Mouse (Mus musculus) intestine, embryonic 14.5 days (tissue): ENCODE results near the gene Birc7. TPM values are rescaled to one million over a fixed set of nuclear protein-coding genes. Genes with fewer than 3 reads are reported as not detected.

ENCODE experiments used
- ATAC-seq: fragments of 200-750 bp; cut with Nextera tagmentation; replicated peaks from 2 replicates; pipeline ENCODE4 v1.8.0; 2017; ENCODE audit warnings: low read depth, moderate number of reproducible peaks, moderate TSS enrichment, moderate library complexity; ENCODE audit not compliant: low FRiP score, low TSS enrichment
- DNase-seq: peaks from one replicate; pipeline ENCODE4 v3.0.0-alpha.2; 2018; ENCODE audit warnings: low spot score
- H3K27ac ChIP-seq: fragments of 300-500 bp; sonication (generic); 2 replicates; pipeline ENCODE4 v1.5.1; 2014; ENCODE audit warnings: low read depth, mild to moderate bottlenecking, control low read depth
- H3K27me3 ChIP-seq: fragments of 300-500 bp; sonication (generic); replicated peaks from 2 replicates; pipeline ENCODE4 v1.6.1; 2014; ENCODE audit warnings: low read length, control low read depth; ENCODE audit not compliant: control insufficient read depth, insufficient read depth
- H3K36me3 ChIP-seq: fragments of 300-500 bp; sonication (generic); 2 replicates; pipeline ENCODE4 v1.6.1; 2014; ENCODE audit warnings: low read length, control low read depth; ENCODE audit not compliant: control insufficient read depth, insufficient read depth
- H3K4me1 ChIP-seq: fragments of 300-500 bp; sonication (generic); replicated peaks from 2 replicates; pipeline ENCODE4 v1.6.1; 2014; ENCODE audit warnings: low read length, control low read depth, mixed read lengths; ENCODE audit not compliant: control insufficient read depth, insufficient read depth
- H3K4me2 ChIP-seq: fragments of 300-500 bp; sonication (generic); 2 replicates; pipeline ENCODE4 v1.6.1; 2014; ENCODE audit warnings: low read length
- H3K4me3 ChIP-seq: fragments of 300-500 bp; sonication (generic); 2 replicates; pipeline ENCODE4 v1.5.1; 2014; ENCODE audit warnings: low read depth, low read length, control low read depth, mixed read lengths
- H3K9ac ChIP-seq: fragments of 300-500 bp; sonication (generic); 2 replicates; pipeline ENCODE4 v1.6.1; 2014; ENCODE audit warnings: mild to moderate bottlenecking, low read length
- H3K9me3 ChIP-seq: fragments of 300-500 bp; sonication (generic); 2 replicates; pipeline ENCODE4 v1.6.1; 2016; ENCODE audit warnings: low read length, control low read depth; ENCODE audit not compliant: control insufficient read depth
- WGBS: fragments of 180-500 bp; shearing (Covaris S2); extraction: QIAGEN DNeasy Blood & Tissue Kit; methylation state at CpG from one replicate; pipeline ENCODE4 v1.1.7; 2014; 5-methylcytosine and 5-hydroxymethylcytosine counted together
- polyA plus RNA-seq: library from polyadenylated mRNA; unstranded; fragments of >200 nt; fragmentation: Nextera tagmentation; extraction: Ambion mirVana; gene quantifications from 2 replicates; pipeline ENCODE4 v1.2.1, GENCODE M21; 2014

Gene Birc7
- polyA plus RNA-seq, 1 experiment from 2014 or later: 0.26 TPM

GRCm38 (mm10) chr2:180954061-180955047 is 25.5 kb downstream of the Birc7 start, which contains the start of gene Nkain4:
Nkain4 (minus strand) TSS chr2:180954699.
- Histone ChIP-seq H3K9ac (peak within 1 kb of the TSS; percentile 43), H3K4me2 (peak within 1 kb of the TSS; percentile 63), H3K9me3 (no peaks in the 10 kb centered on the region), H3K4me3 (peak within 1 kb of the TSS; percentile 62), H3K27ac (peak within 1 kb of the TSS; percentile 76), H3K36me3 (no peaks in the 10 kb centered on the region), H3K4me1 (peaks cover 27% of the 10 kb centered on the region; the same call in 1 of the 2 replicates), H3K27me3 (no peaks in the 10 kb centered on the region)
- peak; percentile 86 for DNase-seq
- ATAC-seq: peak; percentile 90
- WGBS: 1% methylated on average over 52 of the region's 52 CpGs

- no peaks in the 10 kb centered on the region for H3K27me3 ChIP-seq
- WGBS: 66% methylated on average over 7 of the region's 7 CpGs
- ATAC-seq (no peak), DNase-seq (no peak)
- no peak overlapping the region for H3K4me2 ChIP-seq
- H3K9ac ChIP-seq: no peak overlapping the region
- H3K9me3 ChIP-seq: no peaks in the 10 kb centered on the region
- no peak overlapping the region for H3K4me3 ChIP-seq
- no peaks in the 10 kb centered on the region for H3K36me3 ChIP-seq
- H3K4me1 ChIP-seq: 0 out of 2 replicates have a peak, but pooled peaks cover 11% of the 10 kb centered on the region
- H3K27ac ChIP-seq: no peak overlapping the region
These were observed 30.8 kb downstream of the Birc7 start for GRCm38 (mm10) chr2:180959605-180960004.

GRCm38 (mm10) chr2:180960187-180960586 is 31.4 kb downstream of the Birc7 start:
- DNase-seq (no peak), ATAC-seq (no peak)
- Histone ChIP-seq H3K27ac (no peak overlapping the region), H3K4me2 (no peak overlapping the region), H3K4me1 (0 out of 2 replicates have a peak, but pooled peaks cover 8% of the 10 kb centered on the region), H3K36me3 (no peaks in the 10 kb centered on the region), H3K9ac (no peak overlapping the region), H3K4me3 (no peak overlapping the region), H3K9me3 (no peaks in the 10 kb centered on the region), H3K27me3 (no peaks in the 10 kb centered on the region)
- WGBS: 42% methylated on average over 3 of the region's 3 CpGs

DNA sequence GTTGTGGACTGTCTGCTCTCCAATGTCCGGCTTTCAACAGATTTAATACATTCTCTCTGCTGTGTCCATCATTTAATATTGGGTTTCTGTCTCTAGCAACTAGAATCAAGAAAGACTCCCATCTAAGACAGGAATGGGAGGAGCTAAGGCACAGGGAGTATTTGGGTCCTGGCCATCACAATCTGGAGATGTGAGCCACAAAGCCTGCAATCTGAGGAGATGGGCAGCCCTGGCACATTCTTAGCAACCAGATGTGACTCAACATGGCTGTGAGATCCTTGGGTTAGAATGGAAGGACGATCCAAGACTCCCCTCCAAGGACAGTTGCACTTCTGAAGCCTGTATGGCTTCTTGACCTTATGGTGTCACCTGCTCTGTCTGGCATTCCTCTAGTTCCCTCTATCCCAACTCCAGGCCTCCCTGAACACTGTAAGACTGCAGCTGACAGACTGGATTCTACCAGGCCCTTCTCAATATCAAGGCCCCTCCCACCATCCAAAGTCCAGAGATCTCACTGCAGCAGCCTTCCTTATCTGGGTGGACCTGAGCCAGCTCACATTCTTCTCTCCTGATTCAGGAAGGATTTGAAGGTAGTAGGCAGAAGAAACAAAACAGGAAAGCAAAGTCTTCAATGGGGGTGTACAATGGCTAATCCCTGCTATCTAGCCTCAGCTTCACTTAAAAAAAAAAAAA is 33.9 kb downstream of the Birc7 start:
- H3K27me3 ChIP-seq: no peaks in the 10 kb centered on the region
- WGBS: 65% methylated on average over 2 of the region's 2 CpGs
- peak overlapping the region; percentile 58; the same call in 1 of the 2 replicates for H3K27ac ChIP-seq
- DNase-seq (no peak), ATAC-seq (peak; percentile 72)
- no peak overlapping the region for H3K4me2 ChIP-seq
- H3K36me3 ChIP-seq: no peaks in the 10 kb centered on the region
- H3K9ac ChIP-seq: no peak overlapping the region
- H3K4me1 ChIP-seq: peaks cover 3% of the 10 kb centered on the region
- H3K4me3 ChIP-seq: no peak overlapping the region
- H3K9me3 ChIP-seq: no peaks in the 10 kb centered on the region

- ATAC-seq (no peak), DNase-seq (peak; percentile 86)
- no peak overlapping the region for H3K9ac ChIP-seq
- H3K4me3 ChIP-seq: no peak overlapping the region
- 5% methylated on average over 5 of the region's 5 CpGs for WGBS
- no peaks in the 10 kb centered on the region for H3K27me3 ChIP-seq
- no peaks in the 10 kb centered on the region for H3K36me3 ChIP-seq
- no peak overlapping the region for H3K27ac ChIP-seq
- H3K4me2 ChIP-seq: no peak overlapping the region
- no peaks in the 10 kb centered on the region for H3K9me3 ChIP-seq
- H3K4me1 ChIP-seq: peaks cover 13% of the 10 kb centered on the region
These were observed 35.1 kb downstream of the Birc7 start for GRCm38 (mm10) chr2:180963956-180964355.

DNA sequence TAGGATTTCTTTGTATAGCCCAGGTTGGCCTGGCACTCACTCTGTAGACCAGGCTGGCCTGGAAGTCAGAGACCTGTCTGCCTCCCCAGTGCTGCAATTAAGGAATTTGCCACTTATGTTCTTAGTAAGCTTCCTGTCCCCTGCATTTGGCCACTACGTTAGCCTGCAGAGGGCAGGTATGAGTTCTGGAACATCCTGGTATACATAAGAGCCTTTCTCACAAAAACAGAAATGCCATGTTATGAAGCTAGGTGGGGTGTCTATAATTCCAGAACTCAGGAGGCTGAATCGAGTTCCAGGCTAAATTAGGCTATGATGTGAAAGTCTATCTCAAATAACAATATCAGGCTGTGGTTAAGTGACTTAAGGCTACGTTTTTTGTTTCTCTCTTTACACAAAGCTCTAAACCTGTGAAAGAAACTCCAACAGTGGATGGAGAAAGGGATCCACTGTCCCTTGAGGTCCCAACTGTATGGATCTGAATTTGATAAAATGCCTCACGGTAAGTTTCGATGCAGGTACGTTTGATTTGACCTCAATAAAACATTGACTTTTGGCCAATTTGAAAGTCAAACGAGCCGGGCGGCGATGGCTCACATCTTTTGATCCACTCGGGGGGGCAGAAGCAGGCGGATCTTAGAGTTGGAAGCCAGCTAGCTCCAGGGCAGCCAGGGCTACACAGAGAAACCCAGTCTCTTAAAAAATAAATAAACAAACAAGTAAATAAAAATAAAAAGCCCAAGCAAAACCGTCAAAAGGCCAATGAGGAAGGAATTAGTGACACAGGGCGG is 37.5 kb downstream of the Birc7 start:
- ATAC-seq (no peak), DNase-seq (no peak)
- WGBS: 11% methylated on average over 14 of the region's 14 CpGs

DNA sequence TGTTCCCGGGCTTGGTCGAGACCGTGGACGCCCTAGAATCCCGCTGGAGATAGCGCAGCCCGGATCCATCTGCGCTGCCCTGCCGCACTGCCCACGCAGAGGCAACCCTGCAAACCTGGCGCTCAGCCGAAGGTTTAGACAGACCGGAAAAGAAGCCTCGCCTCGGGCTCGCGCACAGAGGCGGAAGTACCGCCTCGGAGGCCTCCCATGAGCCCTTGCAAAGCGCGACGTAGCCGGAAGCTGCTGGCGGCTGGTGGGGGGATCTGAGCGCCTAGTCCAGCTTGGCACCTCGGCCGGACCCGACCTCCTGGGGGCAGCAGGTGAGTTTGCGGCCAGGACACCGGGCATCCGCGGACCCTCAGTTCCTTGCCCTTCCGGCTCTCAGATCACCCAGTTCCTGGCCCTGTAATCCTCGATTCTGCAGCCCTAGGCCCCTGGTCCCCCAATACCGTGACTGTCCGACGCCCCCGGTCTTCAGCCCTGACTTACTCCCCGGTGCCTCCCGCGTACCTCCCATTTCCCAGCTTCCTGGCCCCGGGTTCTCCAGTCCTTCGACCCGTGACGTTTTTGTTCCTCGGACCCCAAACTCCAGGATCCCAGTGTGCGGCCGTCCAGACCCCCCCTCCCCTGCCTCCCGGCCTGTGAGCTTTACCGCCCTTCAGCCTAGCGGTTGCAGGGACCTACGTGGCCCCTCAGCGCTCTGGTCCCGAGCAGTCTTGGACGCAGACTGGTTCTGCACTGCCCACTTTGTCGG is 38.4 kb downstream of the Birc7 start, which contains the start of gene Arfgap1:
Gene Arfgap1 (plus strand): TSS at position 216 of the 754 bp plus-strand sequence.
- peak; percentile 80 for ATAC-seq
- WGBS: under 1% methylated on average over 57 of the region's 57 CpGs

More for the DNA sequence above, 37.5 kb downstream of the Birc7 start:
- Histone ChIP-seq H3K4me3 (peak overlapping the region; percentile 84), H3K9ac (peak overlapping the region; percentile 90), H3K4me1 (peaks cover 15% of the 10 kb centered on the region), H3K27me3 (no peaks in the 10 kb centered on the region), H3K4me2 (peak overlapping the region; percentile 79), H3K9me3 (no peaks in the 10 kb centered on the region), H3K27ac (peak overlapping the region; percentile 82), H3K36me3 (peaks cover 17% of the 10 kb centered on the region)

More for the DNA sequence above, 38.4 kb downstream of the Birc7 start, which contains the start of gene Arfgap1:
- Histone ChIP-seq H3K9me3 (no peaks in the 10 kb centered on the region), H3K36me3 (peaks cover 26% of the 10 kb centered on the region), H3K4me3 (peak within 1 kb of the TSS; percentile 84), H3K4me2 (peak within 1 kb of the TSS; percentile 79), H3K27ac (peak within 1 kb of the TSS; percentile 82), H3K4me1 (peaks cover 15% of the 10 kb centered on the region), H3K9ac (peak within 1 kb of the TSS; percentile 90), H3K27me3 (no peaks in the 10 kb centered on the region)
- DNase-seq: peak; percentile 91
